Mouse (Mus musculus) embryonic facial prominence, embryonic 11.5 days (tissue): ENCODE measurements around the gene Noc2l. TPM values are rescaled to one million over a fixed set of nuclear protein-coding genes. Genes with fewer than 3 reads are reported as not detected.

Source experiments
- ATAC-seq: fragments of 200-750 bp; cut with Nextera tagmentation; replicated peaks from 2 replicates; pipeline ENCODE4 v1.8.0; 2017; ENCODE audit warnings: low read depth; ENCODE audit not compliant: insufficient number of reproducible peaks, low FRiP score, low TSS enrichment
- DNase-seq: peaks from one replicate; pipeline ENCODE4 v3.0.0-alpha.2; 2015; ENCODE audit warnings: low spot score
- H3K27ac ChIP-seq: fragments of 300-500 bp; sonication (generic); replicated peaks from 2 replicates; pipeline ENCODE4 v1.5.1; 2014; ENCODE audit warnings: mild to moderate bottlenecking, low read depth, low read length, control low read depth
- H3K27me3 ChIP-seq: fragments of 300-500 bp; sonication (generic); 2 replicates; pipeline ENCODE4 v1.6.1; 2014; ENCODE audit warnings: mild to moderate bottlenecking, low read length, moderate library complexity, mixed read lengths; ENCODE audit not compliant: control insufficient read depth, insufficient read depth
- H3K36me3 ChIP-seq: fragments of 300-500 bp; sonication (generic); replicated peaks from 2 replicates; pipeline ENCODE4 v1.6.1; 2014; ENCODE audit warnings: low read depth, mild to moderate bottlenecking, low read length, moderate library complexity, mixed read lengths; ENCODE audit not compliant: control insufficient read depth, insufficient read depth
- H3K4me1 ChIP-seq: fragments of 300-500 bp; sonication (generic); 2 replicates; pipeline ENCODE4 v1.6.1; 2014; ENCODE audit warnings: low read length, mixed read lengths; ENCODE audit not compliant: control insufficient read depth, insufficient read depth
- H3K4me2 ChIP-seq: fragments of 300-500 bp; sonication (generic); 2 replicates; pipeline ENCODE4 v1.6.1; 2014; ENCODE audit warnings: low read depth, mild to moderate bottlenecking, control low read depth, low read length, moderate library complexity
- H3K4me3 ChIP-seq: fragments of 300-500 bp; sonication (generic); 2 replicates; pipeline ENCODE4 v1.5.1; 2014; ENCODE audit warnings: low read depth, low read length, control low read depth
- H3K9ac ChIP-seq: fragments of 300-500 bp; sonication (generic); replicated peaks from 2 replicates; pipeline ENCODE4 v1.6.1; 2014; ENCODE audit warnings: mild to moderate bottlenecking, control low read depth, low read length
- H3K9me3 ChIP-seq: fragments of 300-500 bp; sonication (generic); replicated peaks from 2 replicates; pipeline ENCODE4 v1.6.1; 2016; ENCODE audit warnings: mild to moderate bottlenecking, low read length, inconsistent platforms, mixed read lengths; ENCODE audit not compliant: control insufficient read depth
- WGBS: fragments of 180-500 bp; shearing (Covaris S2); extraction: QIAGEN DNeasy Blood & Tissue Kit; methylation state at CpG from one replicate; pipeline ENCODE4 v1.1.7; 2014; 5-methylcytosine and 5-hydroxymethylcytosine counted together
- polyA plus RNA-seq: library from polyadenylated mRNA; unstranded; fragments of >200 nt; fragmentation: Nextera tagmentation; extraction: Ambion mirVana; gene quantifications from 2 replicates; pipeline ENCODE4 v1.2.1, GENCODE M21; 2014

The Noc2l gene
- polyA plus RNA-seq, 1 experiment from 2014 or later = 76.9 TPM

DNA sequence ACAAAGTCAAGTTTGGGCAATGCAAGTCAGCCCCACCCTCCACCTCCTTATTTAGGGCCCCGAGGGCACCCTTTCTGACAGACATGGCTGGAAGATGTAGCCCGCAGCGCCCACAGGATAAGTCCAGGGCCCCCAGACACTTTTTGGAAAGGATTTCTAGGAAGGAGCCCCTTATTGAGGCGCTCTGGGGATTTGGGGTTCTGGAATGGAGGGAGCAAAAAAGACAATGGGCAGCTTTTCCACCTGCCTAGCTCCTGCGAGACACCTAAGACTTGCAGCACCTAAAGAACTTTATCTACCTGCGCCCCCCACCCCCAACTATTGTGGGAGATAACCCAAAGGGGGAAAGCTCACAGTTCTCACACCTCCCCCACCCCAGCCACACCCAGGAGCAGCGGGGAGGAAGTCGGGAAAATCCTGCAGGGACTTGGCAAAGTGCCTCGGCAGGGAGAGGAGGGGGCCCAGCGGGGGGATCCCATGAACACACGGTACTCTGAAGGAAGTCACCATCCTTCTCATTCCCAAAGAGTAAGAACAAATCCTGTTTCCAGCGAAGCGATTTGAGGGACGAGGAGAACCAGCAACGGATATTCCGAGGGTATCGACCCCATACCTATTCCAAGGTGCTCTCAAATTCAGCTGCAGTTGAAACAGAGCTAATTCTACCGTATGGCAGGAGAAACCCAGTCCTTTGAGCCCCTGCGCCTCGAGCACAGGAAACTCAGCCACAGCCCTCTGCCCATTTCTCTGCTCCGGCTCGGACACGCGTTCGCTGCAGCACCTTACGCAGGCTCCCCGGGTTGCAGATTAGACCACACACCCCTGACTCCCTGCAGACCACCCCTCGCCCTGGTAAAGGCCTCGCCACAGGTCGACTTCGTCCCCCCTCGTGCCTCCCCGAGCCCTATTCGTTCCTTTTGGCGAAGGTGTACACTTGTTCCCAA is 39.6 kb upstream of the Noc2l start:
- Histone ChIP-seq H3K9me3 (no peaks in the 10 kb centered on the region), H3K27ac (no peak overlapping the region; the same call in 1 of the 2 replicates), H3K4me1 (peaks cover 3% of the 10 kb centered on the region; the same call in 1 of the 2 replicates), H3K9ac (peak overlapping the region; percentile 72), H3K4me3 (peak overlapping the region; percentile 78), H3K4me2 (peak overlapping the region; percentile 90), H3K27me3 (no peaks in the 10 kb centered on the region), H3K36me3 (no peaks in the 10 kb centered on the region; the same call in 1 of the 2 replicates)
- DNase-seq (peak; percentile 61), ATAC-seq (no peak)
- 4% methylated on average over 35 of the region's 35 CpGs for WGBS

DNA sequence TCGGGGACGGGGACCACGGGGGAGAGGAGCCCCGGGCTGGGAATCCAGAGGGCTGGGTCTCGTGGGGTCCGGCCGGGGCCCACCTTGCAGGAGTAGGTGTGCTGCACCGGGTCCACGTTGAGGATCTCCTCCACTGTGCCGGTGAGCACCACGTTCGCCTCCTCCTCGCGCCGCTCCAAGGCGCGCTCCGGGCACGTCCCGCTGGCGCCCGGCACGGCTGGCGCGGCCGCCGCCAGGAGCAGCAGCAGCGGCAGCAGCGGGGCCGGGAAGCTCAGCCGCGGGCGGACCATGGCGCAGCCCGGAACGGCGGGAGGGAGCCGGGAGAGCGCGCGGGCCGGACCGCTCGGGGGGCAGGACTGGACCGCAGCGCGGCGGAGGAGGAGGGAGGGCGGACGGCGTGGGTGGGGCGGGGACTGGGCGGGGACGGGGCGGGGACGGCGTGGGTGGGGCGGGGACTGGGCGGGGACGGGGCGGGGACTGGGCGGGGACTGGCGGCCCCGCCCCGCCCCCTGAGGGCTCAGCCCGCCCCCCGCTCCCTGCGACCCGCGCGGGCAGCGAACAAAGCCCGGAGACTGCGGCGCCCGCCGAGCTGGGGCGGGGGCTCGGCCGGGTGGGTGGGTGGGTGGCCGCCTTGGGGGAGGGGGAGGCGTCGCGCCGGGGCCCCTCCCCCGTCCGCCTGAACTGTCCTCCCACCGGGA is 38.5 kb upstream of the Noc2l start, which contains the start of gene Agrn:
Agrn (minus strand) TSS at position 358 of the 698 bp plus-strand sequence.
- H3K27me3 ChIP-seq = no peaks in the 10 kb centered on the region
- ATAC-seq = peak; percentile 72
- no peaks in the 10 kb centered on the region; the same call in 1 of the 2 replicates for H3K36me3 ChIP-seq
- peaks cover 3% of the 10 kb centered on the region; the same call in 1 of the 2 replicates for H3K4me1 ChIP-seq
- H3K27ac ChIP-seq = peak within 1 kb of the TSS; percentile 95
- peak; percentile 86 for DNase-seq
- 1% methylated on average over 31 of the region's 88 CpGs for WGBS
- H3K4me2 ChIP-seq = peak within 1 kb of the TSS; percentile 90
- H3K9me3 ChIP-seq = no peaks in the 10 kb centered on the region
- peak within 1 kb of the TSS; percentile 78 for H3K4me3 ChIP-seq
- H3K9ac ChIP-seq = peak within 1 kb of the TSS; percentile 72

GRCm38 (mm10) chr4:156197829-156198205 is 38.0 kb upstream of the Noc2l start:
- Histone ChIP-seq H3K27me3 (no peaks in the 10 kb centered on the region), H3K4me2 (peak overlapping the region; percentile 63), H3K36me3 (no peaks in the 10 kb centered on the region; the same call in 1 of the 2 replicates), H3K4me3 (peak overlapping the region; percentile 78), H3K9ac (peak overlapping the region; percentile 62), H3K4me1 (peaks cover 3% of the 10 kb centered on the region; the same call in 1 of the 2 replicates), H3K9me3 (no peaks in the 10 kb centered on the region), H3K27ac (peak overlapping the region; percentile 95)
- peak; percentile 91 for DNase-seq
- ATAC-seq = peak; percentile 88
- WGBS = 0% methylated on average over 21 of the region's 26 CpGs

- H3K4me2 ChIP-seq = no peak within 1 kb of the TSS
- H3K27ac ChIP-seq = no peak within 1 kb of the TSS
- WGBS = 62% methylated on average over 10 of the region's 10 CpGs
- H3K4me1 ChIP-seq = no peaks in the 10 kb centered on the region; the same call in none of the 2 replicates
- no peaks in the 10 kb centered on the region for H3K36me3 ChIP-seq
- no peak for DNase-seq
- no peaks in the 10 kb centered on the region for H3K9me3 ChIP-seq
- no peak within 1 kb of the TSS for H3K9ac ChIP-seq
- no peak for ATAC-seq
- peaks cover 9% of the 10 kb centered on the region; the same call in 1 of the 2 replicates for H3K27me3 ChIP-seq
- no peak within 1 kb of the TSS for H3K4me3 ChIP-seq
Measured at GRCm38 (mm10) chr4:156200623-156201475, 35.0 kb upstream of the Noc2l start, which contains the start of gene Isg15. Isg15 (minus strand) TSS chr4:156200818.

DNA sequence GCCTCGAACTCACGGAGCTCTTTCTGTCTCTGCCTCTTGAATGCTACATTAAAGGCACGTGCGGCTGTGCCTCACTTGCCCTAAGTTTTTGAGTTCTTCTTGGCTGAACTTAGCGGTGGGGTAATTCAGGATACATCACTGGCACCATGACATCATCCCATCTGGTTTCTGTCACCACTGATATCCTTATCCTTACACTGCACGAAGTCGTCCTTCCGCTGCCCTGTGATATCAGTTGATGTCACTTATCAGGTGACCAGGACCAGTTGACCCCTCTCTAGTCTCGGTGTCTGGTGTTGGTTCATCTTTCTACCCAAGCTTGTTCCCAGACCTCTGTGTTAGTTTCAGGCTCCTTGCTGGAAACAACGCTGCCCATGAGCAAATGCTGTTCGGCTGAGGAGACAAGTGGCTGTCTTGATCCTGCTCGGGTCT is 33.3 kb upstream of the Noc2l start:
- peak overlapping the region; percentile 40; the same call in 1 of the 2 replicates for H3K4me3 ChIP-seq
- peak; percentile 22 for DNase-seq
- WGBS = 33% methylated on average over 12 of the region's 12 CpGs
- H3K27me3 ChIP-seq = peaks cover 9% of the 10 kb centered on the region; the same call in 1 of the 2 replicates
- no peaks in the 10 kb centered on the region for H3K9me3 ChIP-seq
- no peaks in the 10 kb centered on the region; the same call in none of the 2 replicates for H3K4me1 ChIP-seq
- ATAC-seq = no peak
- no peak overlapping the region for H3K27ac ChIP-seq
- no peak overlapping the region for H3K9ac ChIP-seq
- peak overlapping the region; percentile 88 for H3K4me2 ChIP-seq
- no peaks in the 10 kb centered on the region for H3K36me3 ChIP-seq

GRCm38 (mm10) chr4:156203001-156203412 is 32.8 kb upstream of the Noc2l start, which contains the start of gene AW011738:
AW011738 (plus strand) TSS chr4:156203304.
- DNase-seq (peak; percentile 83), ATAC-seq (peak; percentile 69)
- Histone ChIP-seq H3K27ac (no peak within 1 kb of the TSS), H3K36me3 (no peaks in the 10 kb centered on the region), H3K4me1 (no peaks in the 10 kb centered on the region; the same call in none of the 2 replicates), H3K9ac (peak within 1 kb of the TSS; percentile 40), H3K27me3 (peaks cover 9% of the 10 kb centered on the region; the same call in 1 of the 2 replicates), H3K9me3 (no peaks in the 10 kb centered on the region), H3K4me2 (peak within 1 kb of the TSS; percentile 88), H3K4me3 (peak within 1 kb of the TSS; percentile 40)
- WGBS = under 1% methylated on average over 32 of the region's 39 CpGs
